Mouse (Mus musculus): ENCODE data around the gene Shc1. TPM values are rescaled to one million over a fixed set of nuclear protein-coding genes. Genes with fewer than 3 reads are reported as not detected.

Shc1 gene
- polyA plus RNA-seq, 1 experiment: 63.5 TPM

GRCm38 (mm10) chr3:89395419-89395805 lies 22.8 kb upstream of the Shc1 start:
- Histone ChIP-seq H3K36me3 (ENCODE audit: control insufficient read depth, insufficient read depth, low read length) (peaks cover 3% of the 10 kb centered on the region; the same call in 1 of the 2 replicates), H3K4me3 (ENCODE audit: low read depth, low read length) (peak overlapping the region; percentile 72), H3K27ac (ENCODE audit: insufficient read depth, low read depth, low read length) (peak overlapping the region; percentile 97), H3K27me3 (ENCODE audit: control insufficient read depth, insufficient read depth, low read length) (no peaks in the 10 kb centered on the region), H3K4me1 (ENCODE audit: control insufficient read depth, insufficient read depth, insufficient read length, low read length) (no peaks in the 10 kb centered on the region; the same call in 1 of the 2 replicates)
- 4% methylated on average over 10 of the region's 10 CpGs for WGBS
- no peak for TF ChIP-seq POLR2A (IDR thresholded peaks at IDR 0.05; ENCODE audit: low read depth, low read length)
- no peak for TF ChIP-seq CTCF (IDR thresholded peaks at IDR 0.05; ENCODE audit: extremely low read depth, insufficient read length, insufficient replicate concordance, low read depth, low read length)

- H3K27ac ChIP-seq (ENCODE audit: insufficient read depth, low read depth, low read length): peak overlapping the region; percentile 97
- H3K4me1 ChIP-seq (ENCODE audit: control insufficient read depth, insufficient read depth, insufficient read length, low read length): no peaks in the 10 kb centered on the region; the same call in 1 of the 2 replicates
- H3K4me3 ChIP-seq (ENCODE audit: low read depth, low read length): peak overlapping the region; percentile 72
- under 1% methylated on average over 42 of the region's 44 CpGs for WGBS
- no peaks in the 10 kb centered on the region for H3K27me3 ChIP-seq (ENCODE audit: control insufficient read depth, insufficient read depth, low read length)
- TF ChIP-seq POLR2A (IDR thresholded peaks at IDR 0.05; ENCODE audit: low read depth, low read length): no peak; the same call in 1 of the 2 replicates
- peak; percentile 92; the same call in 1 of the 2 replicates for TF ChIP-seq CTCF (IDR thresholded peaks at IDR 0.05; ENCODE audit: extremely low read depth, insufficient read length, insufficient replicate concordance, low read depth, low read length)
- H3K36me3 ChIP-seq (ENCODE audit: control insufficient read depth, insufficient read depth, low read length): peaks cover 3% of the 10 kb centered on the region; the same call in 1 of the 2 replicates
These were observed 22.2 kb upstream of the Shc1 start for GRCm38 (mm10) chr3:89395806-89396653.

DNA sequence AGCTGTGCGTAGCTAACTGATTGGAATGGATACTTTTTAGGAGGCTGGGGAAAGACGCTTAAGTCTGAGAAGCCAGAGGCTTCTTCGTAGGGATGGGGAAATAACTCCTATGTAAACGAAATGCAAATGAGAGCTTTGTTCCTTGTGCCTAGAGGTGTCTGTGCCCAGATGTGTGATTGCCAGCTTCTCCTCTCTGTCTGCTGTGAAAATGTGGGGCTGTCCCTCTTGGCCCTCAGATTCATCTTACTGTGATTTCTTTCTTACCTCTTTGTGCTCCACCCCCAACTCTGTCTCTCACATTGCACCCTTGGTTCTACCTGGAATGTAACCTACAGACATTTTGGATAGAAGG lies 21.6 kb upstream of the Shc1 start:
- 3% methylated on average over 4 of the region's 4 CpGs for WGBS
- Histone ChIP-seq H3K4me1 (ENCODE audit: control insufficient read depth, insufficient read depth, insufficient read length, low read length) (no peaks in the 10 kb centered on the region; the same call in 1 of the 2 replicates), H3K27ac (ENCODE audit: insufficient read depth, low read depth, low read length) (no peak overlapping the region), H3K36me3 (ENCODE audit: control insufficient read depth, insufficient read depth, low read length) (peaks cover 7% of the 10 kb centered on the region), H3K27me3 (ENCODE audit: control insufficient read depth, insufficient read depth, low read length) (no peaks in the 10 kb centered on the region), H3K4me3 (ENCODE audit: low read depth, low read length) (peak overlapping the region; percentile 72; the same call in 1 of the 2 replicates)
- TF ChIP-seq POLR2A (IDR thresholded peaks at IDR 0.05; ENCODE audit: low read depth, low read length) (no peak), CTCF (IDR thresholded peaks at IDR 0.05; ENCODE audit: extremely low read depth, insufficient read length, insufficient replicate concordance, low read depth, low read length) (no peak)

DNA sequence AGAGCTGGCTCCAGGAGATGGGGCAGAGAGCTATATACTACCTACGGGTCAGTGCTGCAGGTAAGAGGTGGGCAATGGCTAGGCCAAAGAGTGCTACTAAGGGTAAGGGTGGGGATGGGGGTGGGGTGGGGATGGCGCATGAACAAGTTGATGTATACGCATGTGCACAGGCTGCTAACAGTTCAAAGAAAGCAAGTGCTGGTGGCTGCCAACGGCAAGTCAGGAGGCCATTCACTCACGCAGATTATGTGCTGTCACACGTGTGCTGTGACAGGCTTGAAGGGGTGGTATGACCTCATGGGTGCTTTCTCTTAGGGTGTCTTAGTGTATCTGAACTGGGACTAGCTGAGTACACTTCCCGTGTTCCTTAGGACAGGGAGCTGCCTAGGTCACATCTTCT lies 16.9 kb upstream of the Shc1 start:
- 77% methylated on average over 7 of the region's 7 CpGs for WGBS
- peaks cover 39% of the 10 kb centered on the region for H3K36me3 ChIP-seq (ENCODE audit: control insufficient read depth, insufficient read depth, low read length)
- no peaks in the 10 kb centered on the region for H3K27me3 ChIP-seq (ENCODE audit: control insufficient read depth, insufficient read depth, low read length)
- H3K4me3 ChIP-seq (ENCODE audit: low read depth, low read length): no peak overlapping the region
- H3K4me1 ChIP-seq (ENCODE audit: control insufficient read depth, insufficient read depth, insufficient read length, low read length): peaks cover 6% of the 10 kb centered on the region; the same call in 1 of the 2 replicates
- no peak overlapping the region for H3K27ac ChIP-seq (ENCODE audit: insufficient read depth, low read depth, low read length)
- TF ChIP-seq CTCF (IDR thresholded peaks at IDR 0.05; ENCODE audit: extremely low read depth, insufficient read length, insufficient replicate concordance, low read depth, low read length): no peak
- TF ChIP-seq POLR2A (IDR thresholded peaks at IDR 0.05; ENCODE audit: low read depth, low read length): no peak

GRCm38 (mm10) chr3:89402693-89403092 lies 15.6 kb upstream of the Shc1 start, which contains the start of gene Lenep:
Lenep (minus strand) TSS chr3:89402793.
- TF ChIP-seq CTCF (IDR thresholded peaks at IDR 0.05; ENCODE audit: extremely low read depth, insufficient read length, insufficient replicate concordance, low read depth, low read length): no peak
- no peak for TF ChIP-seq POLR2A (IDR thresholded peaks at IDR 0.05; ENCODE audit: low read depth, low read length)
- H3K36me3 ChIP-seq (ENCODE audit: control insufficient read depth, insufficient read depth, low read length): peaks cover 48% of the 10 kb centered on the region
- H3K27me3 ChIP-seq (ENCODE audit: control insufficient read depth, insufficient read depth, low read length): no peaks in the 10 kb centered on the region

GRCm38 (mm10) chr3:89406887-89407286 lies 11.4 kb upstream of the Shc1 start:
- no peak overlapping the region for H3K27ac ChIP-seq (ENCODE audit: insufficient read depth, low read depth, low read length)
- peaks cover 50% of the 10 kb centered on the region for H3K36me3 ChIP-seq (ENCODE audit: control insufficient read depth, insufficient read depth, low read length)
- no peak overlapping the region for H3K4me3 ChIP-seq (ENCODE audit: low read depth, low read length)
- no peaks in the 10 kb centered on the region for H3K27me3 ChIP-seq (ENCODE audit: control insufficient read depth, insufficient read depth, low read length)
- WGBS: 87% methylated on average over 6 of the region's 6 CpGs
- TF ChIP-seq POLR2A (IDR thresholded peaks at IDR 0.05; ENCODE audit: low read depth, low read length) (no peak), CTCF (IDR thresholded peaks at IDR 0.05; ENCODE audit: extremely low read depth, insufficient read length, insufficient replicate concordance, low read depth, low read length) (no peak)
- peaks cover 7% of the 10 kb centered on the region; the same call in 1 of the 2 replicates for H3K4me1 ChIP-seq (ENCODE audit: control insufficient read depth, insufficient read depth, insufficient read length, low read length)

More at GRCm38 (mm10) chr3:89402693-89403092, 15.6 kb upstream of the Shc1 start, which contains the start of gene Lenep:
- 81% methylated on average over 5 of the region's 5 CpGs for WGBS
- Histone ChIP-seq H3K27ac (ENCODE audit: insufficient read depth, low read depth, low read length) (no peak within 1 kb of the TSS), H3K4me3 (ENCODE audit: low read depth, low read length) (no peak within 1 kb of the TSS), H3K4me1 (ENCODE audit: control insufficient read depth, insufficient read depth, insufficient read length, low read length) (peaks cover 6% of the 10 kb centered on the region; the same call in 1 of the 2 replicates)

DNA sequence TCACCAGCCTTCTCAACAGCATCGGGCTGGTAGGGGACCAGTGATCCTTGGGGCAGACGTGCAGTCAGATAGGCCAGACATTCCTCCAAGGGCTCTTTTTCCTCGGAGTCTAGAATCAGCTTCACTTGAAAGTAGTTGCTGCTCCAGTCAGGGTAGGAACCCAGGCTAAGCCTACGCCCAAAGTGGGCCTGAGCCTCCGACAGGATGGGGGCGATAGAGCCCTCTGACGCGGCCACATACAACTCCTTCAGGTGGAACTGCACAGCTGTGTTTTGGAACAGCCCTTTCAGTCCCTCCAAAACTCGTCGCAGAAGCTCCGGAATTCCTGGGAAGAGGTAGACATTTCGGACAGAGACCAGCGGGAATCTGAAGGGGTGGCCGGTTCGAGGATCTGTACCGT lies 9.8 kb upstream of the Shc1 start:
- Histone ChIP-seq H3K27ac (ENCODE audit: insufficient read depth, low read depth, low read length) (no peak overlapping the region), H3K27me3 (ENCODE audit: control insufficient read depth, insufficient read depth, low read length) (no peaks in the 10 kb centered on the region), H3K4me1 (ENCODE audit: control insufficient read depth, insufficient read depth, insufficient read length, low read length) (peaks cover 2% of the 10 kb centered on the region; the same call in 1 of the 2 replicates), H3K36me3 (ENCODE audit: control insufficient read depth, insufficient read depth, low read length) (peaks cover 36% of the 10 kb centered on the region), H3K4me3 (ENCODE audit: low read depth, low read length) (no peak overlapping the region)
- WGBS: 83% methylated on average over 16 of the region's 16 CpGs
- TF ChIP-seq CTCF (IDR thresholded peaks at IDR 0.05; ENCODE audit: extremely low read depth, insufficient read length, insufficient replicate concordance, low read depth, low read length) (no peak), POLR2A (IDR thresholded peaks at IDR 0.05; ENCODE audit: low read depth, low read length) (no peak)

Measured in small intestine, adult 2 months (tissue).